28 mouse cellular contexts compared by ENCODE assay signal in genomic region chr17:25990331-25990730, GRCm38 (mm10). TPM values are rescaled to one million over a fixed set of nuclear protein-coding genes. Genes with fewer than 3 reads are reported as not detected.
DNase-seq lines count a peak whose midpoint lies in the region; ATAC-seq and TF ChIP-seq lines count a peak whose summit lies in the region.
"Had no signal": no experiment of that assay in that cellular context is flagged by ENCODE, and none has a peak within 500 bp of the region (broad histone marks: within the 10 kb centered on the region; RNA-seq: fewer than 3 reads in every experiment).

No protein-coding gene starts in this region.

- H3K4me3 ChIP-seq in bone marrow macrophage, adult 2 months (ENCODE audit: insufficient read depth, low read length): no peak overlapping the region
- H3K4me3 ChIP-seq in liver, embryonic 13.5 days (replicated peaks): no peak overlapping the region
- H3K4me3 ChIP-seq: forebrain, embryonic 10.5 days; kidney, embryonic 15.5 days; limb, embryonic 13.5 days; midbrain, embryonic 15.5 days; myocyte; neural tube, embryonic 13.5 days had no signal

- TF ChIP-seq CTCF in bone marrow macrophage, adult 2 months (IDR thresholded peaks at IDR 0.05; ENCODE audit: low read depth, low read length): no peak

- 9% methylated on average over 5 of the region's 5 CpGs for WGBS in liver, embryonic 13.5 days (ENCODE audit: insufficient replicate concordance)

- no peaks in the 10 kb centered on the region for H3K9me3 ChIP-seq in liver, embryonic 13.5 days (replicated peaks)
- H3K9me3 ChIP-seq: forebrain, embryonic 10.5 days; kidney, embryonic 15.5 days; limb, embryonic 13.5 days; midbrain, embryonic 15.5 days; neural tube, embryonic 13.5 days had no signal

- TF ChIP-seq POLR2A in bone marrow macrophage, adult 2 months (IDR thresholded peaks at IDR 0.05; ENCODE audit: borderline replicate concordance, low read depth, low read length): no peak

- ATAC-seq in liver, embryonic 13.5 days (ENCODE audit: low read depth): no peak
- ATAC-seq: forebrain, embryonic 16.5 days; hindbrain, postnatal 0 days; midbrain, embryonic 15.5 days had no signal

- H3K9ac ChIP-seq in liver, embryonic 13.5 days: no peak overlapping the region
- H3K9ac ChIP-seq: kidney, embryonic 15.5 days; limb, embryonic 13.5 days; midbrain, embryonic 15.5 days; neural tube, embryonic 13.5 days had no signal

- H3K36me3 ChIP-seq in liver, embryonic 13.5 days: no peaks in the 10 kb centered on the region

- peak; percentile 37 for DNase-seq in lung, postnatal 36 days
- DNase-seq in lung, postnatal 4 days: no peak
- DNase-seq in liver, embryonic 13.5 days: no peak
- DNase-seq in layer of hippocampus, postnatal 14 days (ENCODE audit: low spot score in 2 of 2): no peak
- no peak for DNase-seq in gastrocnemius, postnatal 25 days
- DNase-seq in right cerebral cortex, postnatal 25 days: no peak
- DNase-seq: adrenal gland, postnatal 36 days; cerebellum, adult 11 months; cerebellum, postnatal 10 days; gastrocnemius, postnatal 14 days; kidney, adult 11 months; lung, postnatal 10 days; right cerebral cortex, postnatal 4 days; thymus, adult 18-20 months; thymus, postnatal 4 days had no signal

- 0 out of 2 replicates have a peak overlapping the region, but pooled peaks have one; percentile 0 for H3K4me2 ChIP-seq in liver, embryonic 13.5 days
- H3K4me2 ChIP-seq: kidney, embryonic 15.5 days; limb, embryonic 13.5 days; midbrain, embryonic 15.5 days; neural tube, embryonic 13.5 days had no signal

- H3K27me3 ChIP-seq in liver, embryonic 13.5 days: peaks cover 2% of the 10 kb centered on the region; the same call in 1 of the 2 replicates
- H3K27me3 ChIP-seq: kidney, embryonic 15.5 days; limb, embryonic 13.5 days; midbrain, embryonic 15.5 days; neural tube, embryonic 13.5 days had no signal

- peaks cover 14% of the 10 kb centered on the region for H3K4me1 ChIP-seq in bone marrow macrophage, adult 2 months (ENCODE audit: control insufficient read depth, insufficient read depth, low read length)
- H3K4me1 ChIP-seq in liver, embryonic 13.5 days (replicated peaks): peaks cover 39% of the 10 kb centered on the region

- H3K27ac ChIP-seq in bone marrow macrophage, adult 2 months (ENCODE audit: insufficient read depth, low read depth, low read length): peak overlapping the region; percentile 38
- H3K27ac ChIP-seq in liver, embryonic 13.5 days: no peak overlapping the region
- H3K27ac ChIP-seq: forebrain, embryonic 10.5 days; hindbrain, postnatal 0 days; kidney, embryonic 15.5 days; limb, embryonic 13.5 days; midbrain, embryonic 15.5 days; neural tube, embryonic 13.5 days had no signal

RNA-seq across cellular contexts. Expression of gene Capn15, which starts 4.7 kb away (rescaled TPM):
- 12.1 and 12.7 TPM in 2 replicates for polyA plus RNA-seq in bone marrow macrophage, adult 2 months (2012; ENCODE audit: insufficient read depth, insufficient read length, missing spikeins)
- polyA plus RNA-seq in liver, embryonic 13.5 days (2015; fragmentation: Nextera tagmentation; extraction: Ambion mirVana): 11.1 and 12.3 TPM in 2 replicates
- 10 to 100 TPM; 44.4 to 46.2 TPM for total RNA-seq in layer of hippocampus, postnatal 14 days (2021)
- total RNA-seq in gastrocnemius, postnatal 25 days (2021): 1 to 10 TPM; 5.6 to 6.8 TPM

RNA-seq across cellular contexts. Expression of gene A930017K11Rik, which starts 38.0 kb away (rescaled TPM):
- polyA plus RNA-seq in bone marrow macrophage, adult 2 months (2012; ENCODE audit: insufficient read depth, insufficient read length, missing spikeins): not detected in 2 replicates
- 0.24 and 0.32 TPM in 2 replicates for polyA plus RNA-seq in liver, embryonic 13.5 days (2015; fragmentation: Nextera tagmentation; extraction: Ambion mirVana)
- total RNA-seq in layer of hippocampus, postnatal 14 days (2021): under 1 TPM in 1 of 2 experiments, not detected in 1; 0.14 TPM
- not detected for total RNA-seq in gastrocnemius, postnatal 25 days (2021)
- total RNA-seq: adrenal gland, postnatal 36 days; gastrocnemius, postnatal 14 days; layer of hippocampus, postnatal 10 days had no signal
- polyA plus RNA-seq: forebrain, embryonic 16.5 days; heart, embryonic 16.5 days; large intestine, adult 2 months had no signal

RNA-seq across cellular contexts. Expression of gene Nhlrc4, which starts 45.6 kb away (rescaled TPM):
- polyA plus RNA-seq in bone marrow macrophage, adult 2 months (2012; ENCODE audit: insufficient read depth, insufficient read length, missing spikeins): not detected in 2 replicates
- polyA plus RNA-seq in liver, embryonic 13.5 days (2015; fragmentation: Nextera tagmentation; extraction: Ambion mirVana): 5.1 and 7.2 TPM in 2 replicates
- total RNA-seq in layer of hippocampus, postnatal 14 days (2021): not detected
- not detected for total RNA-seq in gastrocnemius, postnatal 25 days (2021)
- total RNA-seq: adrenal gland, postnatal 36 days; gastrocnemius, postnatal 14 days; layer of hippocampus, postnatal 10 days had no signal
- polyA plus RNA-seq: embryonic facial prominence, embryonic 11.5 days; forebrain, embryonic 16.5 days; large intestine, adult 2 months; limb, embryonic 13.5 days; neural tube, embryonic 13.5 days had no signal

RNA-seq across cellular contexts. Expression of gene Pigq, which starts 45.6 kb away (rescaled TPM):
- polyA plus RNA-seq in bone marrow macrophage, adult 2 months (2012; ENCODE audit: insufficient read depth, insufficient read length, missing spikeins): 51.1 and 53.4 TPM in 2 replicates
- polyA plus RNA-seq in liver, embryonic 13.5 days (2015; fragmentation: Nextera tagmentation; extraction: Ambion mirVana): 126 and 152 TPM in 2 replicates
- total RNA-seq in layer of hippocampus, postnatal 14 days (2021): 100 to 1,000 TPM; 160 to 168 TPM
- 10 to 100 TPM; 30.0 to 31.9 TPM for total RNA-seq in gastrocnemius, postnatal 25 days (2021)

Comparison
In these comparisons a context has a peak if more than half of its experiments do, and no peak if none do; other contexts are left out.
1. RNA of gene Capn15, which starts 4.7 kb away (total RNA-seq): 44.4 to 46.2 TPM in layer of hippocampus, postnatal 14 days; 5.6 to 6.8 TPM in gastrocnemius, postnatal 25 days; every median in the first group is over 4 times any median in the second.